Mouse (Mus musculus) intestine, postnatal 0 days (tissue): Measurements from ENCODE around the gene Slc25a28. TPM values are rescaled to one million over a fixed set of nuclear protein-coding genes. Genes with fewer than 3 reads are reported as not detected.
A peak's percentile ranks its signal among the peaks of the same experiment; 100 is the strongest.

Source experiments
- ATAC-seq: fragments of 200-750 bp; cut with Nextera tagmentation; 2 replicates; pipeline ENCODE4 v1.8.0; 2017; ENCODE audit warnings: mild to moderate bottlenecking, moderate TSS enrichment, moderate library complexity
- H3K27ac ChIP-seq: fragments of 300-500 bp; sonication (generic); 2 replicates; pipeline ENCODE4 v1.5.1; 2014; ENCODE audit warnings: mild to moderate bottlenecking, low read depth, low read length, moderate library complexity
- H3K27me3 ChIP-seq: fragments of 300-500 bp; sonication (generic); replicated peaks from 2 replicates; pipeline ENCODE4 v1.6.1; 2014; ENCODE audit warnings: low read length, mixed read lengths; ENCODE audit not compliant: control insufficient read depth, insufficient read depth
- H3K36me3 ChIP-seq: fragments of 300-500 bp; sonication (generic); 2 replicates; pipeline ENCODE4 v1.6.1; 2014; ENCODE audit warnings: mild to moderate bottlenecking, moderate library complexity; ENCODE audit not compliant: control insufficient read depth, insufficient read depth
- H3K4me1 ChIP-seq: fragments of 300-500 bp; sonication (generic); replicated peaks from 2 replicates; pipeline ENCODE4 v1.6.1; 2014; ENCODE audit warnings: antibody characterized with exemption, low read length, mixed read lengths; ENCODE audit not compliant: control insufficient read depth, insufficient read depth
- H3K4me2 ChIP-seq: fragments of 300-500 bp; sonication (generic); replicated peaks from 2 replicates; pipeline ENCODE4 v1.6.1; 2014; ENCODE audit warnings: low read depth, mild to moderate bottlenecking, moderate library complexity
- H3K4me3 ChIP-seq: fragments of 300-500 bp; sonication (generic); 2 replicates; pipeline ENCODE4 v1.5.1; 2014; ENCODE audit warnings: low read depth, low read length
- H3K9ac ChIP-seq: fragments of 300-500 bp; sonication (generic); 2 replicates; pipeline ENCODE4 v1.6.1; 2014; ENCODE audit warnings: mild to moderate bottlenecking, low read depth, low read length
- H3K9me3 ChIP-seq: fragments of 300-500 bp; sonication (generic); 2 replicates; pipeline ENCODE4 v1.6.1; 2016; ENCODE audit warnings: mixed run types; ENCODE audit not compliant: control insufficient read depth
- CTCF ChIP-seq: sonication (generic); IDR thresholded peaks from 2 replicates; pipeline ENCODE4 v1.5.1; 2016; ENCODE audit warnings: low read depth, mild to moderate bottlenecking, control low read depth, antibody characterized with exemption, moderate library complexity
- WGBS: fragments of 180-500 bp; shearing (Covaris S2); extraction: QIAGEN DNeasy Blood & Tissue Kit; methylation state at CpG from one replicate; pipeline ENCODE4 v1.1.7; 2014; 5-methylcytosine and 5-hydroxymethylcytosine counted together
- polyA plus RNA-seq: library from polyadenylated mRNA; unstranded; fragments of >200 nt; fragmentation: Nextera tagmentation; extraction: Ambion mirVana; gene quantifications from 2 replicates; pipeline ENCODE4 v1.2.1, GENCODE M21; 2015

The Slc25a28 gene
- polyA plus RNA-seq, 1 experiment from 2014 or later = 20.6 TPM

GRCm38 (mm10) chr19:43671054-43671453 is 3.6 kb downstream of the Slc25a28 start:
- H3K27me3 ChIP-seq = no peaks in the 10 kb centered on the region
- no peak for ATAC-seq
- no peak overlapping the region for H3K9ac ChIP-seq
- H3K27ac ChIP-seq = peak overlapping the region; percentile 62
- WGBS = 57% methylated on average over 7 of the region's 7 CpGs
- H3K9me3 ChIP-seq = no peaks in the 10 kb centered on the region
- H3K4me1 ChIP-seq = peaks cover 8% of the 10 kb centered on the region; the same call in 1 of the 2 replicates
- no peak for TF ChIP-seq CTCF
- peaks cover 7% of the 10 kb centered on the region; the same call in 1 of the 2 replicates for H3K36me3 ChIP-seq
- H3K4me3 ChIP-seq = no peak overlapping the region
- H3K4me2 ChIP-seq = peak overlapping the region; percentile 30; the same call in 1 of the 2 replicates

DNA sequence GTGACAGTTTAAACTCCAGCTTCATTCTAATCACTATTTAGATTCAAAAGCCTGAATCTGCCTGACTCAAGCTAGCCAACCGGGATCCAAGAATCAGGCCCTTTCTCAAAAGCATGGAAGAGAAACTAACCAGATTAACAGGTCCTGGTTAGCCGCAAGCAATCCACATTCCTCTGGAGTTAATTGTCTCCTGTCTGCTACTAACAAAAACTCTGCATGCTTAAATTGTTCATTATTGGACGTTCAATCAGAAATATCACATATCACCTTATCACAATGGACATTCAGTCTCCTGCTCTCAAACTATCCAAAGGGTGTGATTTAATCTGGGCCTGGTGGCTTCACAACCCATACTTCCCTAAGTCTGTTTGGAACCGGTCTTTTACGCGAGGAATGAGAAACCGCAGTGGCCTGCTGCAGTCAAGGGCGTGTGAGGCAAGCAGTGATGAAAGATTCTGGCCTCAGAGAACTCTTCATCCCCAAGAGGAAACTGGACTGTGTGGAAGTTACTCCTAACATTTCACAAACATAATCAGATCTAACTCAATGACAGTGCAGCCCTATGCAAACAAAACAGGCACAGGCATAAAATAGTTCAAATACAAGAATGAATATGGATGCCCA is 5.4 kb downstream of the Slc25a28 start:
- H3K27ac ChIP-seq = no peak overlapping the region
- peaks cover 8% of the 10 kb centered on the region; the same call in 1 of the 2 replicates for H3K4me1 ChIP-seq
- 66% methylated on average over 8 of the region's 8 CpGs for WGBS

DNA sequence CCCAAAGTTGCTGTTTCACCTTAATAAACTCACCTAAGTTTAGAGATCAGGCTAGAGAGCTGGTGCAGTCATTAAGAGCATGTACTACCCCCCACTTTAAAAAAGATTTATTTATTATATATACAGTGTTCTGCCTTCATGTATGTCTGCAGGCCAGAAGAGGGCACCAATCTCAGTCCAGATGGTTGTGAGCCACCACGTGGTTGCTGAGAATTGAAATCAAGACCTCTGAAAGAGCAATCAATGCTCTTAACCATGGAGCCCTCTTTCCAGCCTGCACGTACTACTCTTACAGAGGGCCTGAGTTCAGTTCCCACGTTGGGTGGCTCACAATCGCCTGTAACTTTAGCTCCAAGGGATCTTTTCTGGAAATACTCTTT is 7.3 kb downstream of the Slc25a28 start:
- H3K27me3 ChIP-seq = no peaks in the 10 kb centered on the region
- WGBS = 54% methylated on average over 4 of the region's 4 CpGs

More for the DNA sequence above, 5.4 kb downstream of the Slc25a28 start:
- ATAC-seq = no peak
- Histone ChIP-seq H3K27me3 (no peaks in the 10 kb centered on the region), H3K9me3 (no peaks in the 10 kb centered on the region), H3K9ac (no peak overlapping the region), H3K36me3 (peaks cover 22% of the 10 kb centered on the region), H3K4me3 (no peak overlapping the region), H3K4me2 (no peak overlapping the region)
- no peak for TF ChIP-seq CTCF

DNA sequence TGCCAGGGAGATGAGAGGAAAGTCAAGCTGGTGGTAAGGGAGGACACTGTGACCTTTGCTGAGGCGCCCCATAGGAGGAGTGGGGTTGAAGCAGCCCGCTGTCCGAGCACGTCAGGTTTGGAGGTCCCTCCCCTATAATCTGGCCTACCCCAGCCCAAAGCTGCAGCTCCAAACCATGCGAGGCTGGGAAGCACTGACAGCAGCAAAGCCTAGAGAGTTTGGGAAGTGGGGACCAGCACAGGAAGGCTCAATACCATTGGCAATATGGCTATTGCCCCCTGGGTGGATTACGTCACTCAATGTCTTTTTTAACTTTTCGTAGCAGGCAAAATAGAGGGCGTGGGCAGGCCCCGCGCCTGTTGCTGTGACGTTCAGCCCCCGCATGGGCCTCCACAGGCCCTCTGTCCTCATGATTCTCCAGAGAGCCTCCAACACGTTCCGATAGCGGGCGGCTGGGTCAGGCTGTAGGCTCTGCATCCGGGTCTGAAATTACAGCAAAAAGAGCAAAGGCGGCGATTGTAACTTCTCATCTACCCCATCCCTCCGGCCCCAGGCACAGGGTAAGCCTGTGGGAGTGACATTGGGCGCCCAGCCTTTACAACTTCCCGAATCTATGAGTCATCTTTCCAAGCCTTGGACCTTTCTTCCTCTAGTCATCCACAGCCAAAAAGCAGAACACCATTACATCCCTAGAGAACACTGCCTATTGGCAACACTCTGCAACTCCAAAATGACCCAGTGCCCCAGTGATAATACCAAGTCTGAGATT is 7.8 kb downstream of the Slc25a28 start:
- H3K36me3 ChIP-seq = peaks cover 38% of the 10 kb centered on the region
- peaks cover 8% of the 10 kb centered on the region; the same call in 1 of the 2 replicates for H3K4me1 ChIP-seq
- no peaks in the 10 kb centered on the region for H3K27me3 ChIP-seq
- H3K4me2 ChIP-seq = no peak overlapping the region
- no peak overlapping the region for H3K9ac ChIP-seq
- no peaks in the 10 kb centered on the region for H3K9me3 ChIP-seq
- H3K27ac ChIP-seq = no peak overlapping the region; the same call in 1 of the 2 replicates
- no peak for ATAC-seq
- 84% methylated on average over 22 of the region's 22 CpGs for WGBS
- no peak overlapping the region for H3K4me3 ChIP-seq
- no peak for TF ChIP-seq CTCF

More for the DNA sequence above, 7.3 kb downstream of the Slc25a28 start:
- Histone ChIP-seq H3K4me2 (no peak overlapping the region), H3K36me3 (peaks cover 38% of the 10 kb centered on the region), H3K9me3 (no peaks in the 10 kb centered on the region), H3K9ac (no peak overlapping the region), H3K27ac (no peak overlapping the region), H3K4me1 (peaks cover 8% of the 10 kb centered on the region; the same call in 1 of the 2 replicates), H3K4me3 (no peak overlapping the region)
- TF ChIP-seq CTCF = peak; percentile 65
- no peak for ATAC-seq

- Histone ChIP-seq H3K9ac (no peak overlapping the region), H3K27me3 (no peaks in the 10 kb centered on the region), H3K4me1 (no peaks in the 10 kb centered on the region), H3K9me3 (no peaks in the 10 kb centered on the region), H3K4me2 (no peak overlapping the region), H3K27ac (no peak overlapping the region), H3K4me3 (no peak overlapping the region), H3K36me3 (peaks cover 38% of the 10 kb centered on the region)
- peak; percentile 85 for TF ChIP-seq CTCF
- 63% methylated on average over 12 of the region's 12 CpGs for WGBS
- no peak for ATAC-seq
Measured at GRCm38 (mm10) chr19:43665441-43666048, 9.1 kb downstream of the Slc25a28 start.

DNA sequence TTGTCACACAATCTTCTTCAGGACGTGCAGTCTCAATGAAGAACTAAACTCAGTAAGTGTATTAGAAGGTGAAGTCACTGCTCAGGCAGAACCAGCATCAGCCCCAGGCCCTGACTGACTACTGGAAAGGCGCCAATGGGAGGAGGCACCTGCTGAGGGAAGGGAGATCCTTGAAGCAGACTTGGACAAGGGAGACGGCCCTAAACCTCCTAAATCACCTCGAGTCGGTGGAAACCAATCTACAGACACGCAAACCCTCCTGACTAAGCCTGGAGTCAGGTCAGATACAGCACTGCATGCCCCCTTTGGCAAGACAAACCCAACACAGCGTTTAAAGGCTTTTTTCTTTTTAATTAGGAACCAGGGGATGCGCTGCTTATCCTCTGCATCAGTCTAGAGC is 11.2 kb downstream of the Slc25a28 start:
- H3K36me3 ChIP-seq = peaks cover 38% of the 10 kb centered on the region
- no peak overlapping the region for H3K4me2 ChIP-seq
- no peak overlapping the region for H3K4me3 ChIP-seq
- no peak for ATAC-seq
- no peaks in the 10 kb centered on the region for H3K9me3 ChIP-seq
- no peak for TF ChIP-seq CTCF
- H3K27me3 ChIP-seq = no peaks in the 10 kb centered on the region
- H3K4me1 ChIP-seq = no peaks in the 10 kb centered on the region
- H3K9ac ChIP-seq = no peak overlapping the region
- 76% methylated on average over 8 of the region's 8 CpGs for WGBS
- H3K27ac ChIP-seq = no peak overlapping the region
